ENCODE assay signal across 8 mouse cellular contexts in the genomic region with DNA sequence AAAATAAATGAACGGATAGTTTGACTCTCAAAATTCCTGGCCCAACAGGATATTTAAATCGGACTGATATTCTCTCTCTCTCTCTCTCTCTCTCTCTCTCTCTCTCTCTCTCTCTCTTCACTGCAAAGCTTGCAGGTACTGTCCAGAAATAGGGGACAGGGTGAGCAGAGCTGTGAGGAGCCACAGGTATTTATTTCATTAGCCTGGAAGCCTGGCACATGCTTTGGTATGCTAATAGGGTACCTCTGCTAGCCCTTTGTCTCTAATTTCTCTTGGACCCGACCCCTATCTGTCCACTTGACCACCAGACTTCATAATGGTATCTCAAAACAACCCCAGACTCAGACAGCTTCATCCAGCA. TPM values are rescaled to one million over a fixed set of nuclear protein-coding genes. Genes with fewer than 3 reads are reported as not detected.
DNase-seq lines count a peak whose midpoint lies in the region; ATAC-seq and TF ChIP-seq lines count a peak whose summit lies in the region.

No protein-coding gene starts in this region.

- peaks cover 6% of the 10 kb centered on the region for H3K4me1 ChIP-seq in erythroblast, embryonic 14.5 days (ENCODE audit: control insufficient read depth)
- H3K4me1 ChIP-seq in neural tube, embryonic 11.5 days (ENCODE audit: control insufficient read depth, insufficient read depth, low read length), result no peaks in the 10 kb centered on the region; the same call in 1 of the 2 replicates
- H3K4me1 ChIP-seq in limb, embryonic 14.5 days (ENCODE audit: control insufficient read depth, insufficient read depth, low read length), result peaks cover 4% of the 10 kb centered on the region; the same call in 1 of the 2 replicates
- H3K4me1 ChIP-seq in stomach, embryonic 16.5 days (ENCODE audit: control insufficient read depth, insufficient read depth, low read length), result peaks cover 3% of the 10 kb centered on the region; the same call in 1 of the 2 replicates

- peak overlapping the region; percentile 59 for H3K4me2 ChIP-seq in neural tube, embryonic 11.5 days (ENCODE audit: low read depth)
- peak overlapping the region; percentile 64 for H3K4me2 ChIP-seq in limb, embryonic 14.5 days (replicated peaks; ENCODE audit: low read depth, low read length, severe bottlenecking)
- peak overlapping the region; percentile 68 for H3K4me2 ChIP-seq in stomach, embryonic 16.5 days (ENCODE audit: low read depth, low read length)

- ATAC-seq in erythroblast, adult 5-6 weeks (replicated peaks; ENCODE audit: low FRiP score, poor library complexity, severe bottlenecking), result no peak
- no peak for ATAC-seq in neural tube, embryonic 11.5 days (ENCODE audit: insufficient read depth, low FRiP score, low TSS enrichment)
- no peak for ATAC-seq in limb, embryonic 14.5 days (ENCODE audit: low FRiP score, low read depth)
- ATAC-seq in stomach, embryonic 16.5 days (ENCODE audit: insufficient read depth, low FRiP score), result no peak
- no peak for ATAC-seq in activated CD4-positive, CD25-positive, alpha-beta regulatory T cell, adult 4 months

- H3K27ac ChIP-seq in neural tube, embryonic 11.5 days (ENCODE audit: low read depth, low read length), result no peak overlapping the region
- peak overlapping the region; percentile 77 for H3K27ac ChIP-seq in limb, embryonic 14.5 days (replicated peaks; ENCODE audit: low read depth, low read length)
- H3K27ac ChIP-seq in stomach, embryonic 16.5 days (ENCODE audit: low read length), result peak overlapping the region; percentile 67; the same call in 1 of the 2 replicates

- TF ChIP-seq POLR2A in limb, embryonic 14.5 days (IDR thresholded peaks at IDR 0.05; ENCODE audit: borderline replicate concordance, extremely low read depth, insufficient read depth, insufficient read length), result no peak

- no peaks in the 10 kb centered on the region for H3K9me3 ChIP-seq in erythroblast, embryonic 14.5 days (ENCODE audit: control insufficient read depth, low read length)
- no peaks in the 10 kb centered on the region for H3K9me3 ChIP-seq in neural tube, embryonic 11.5 days (ENCODE audit: control insufficient read depth, low read length)
- no peaks in the 10 kb centered on the region for H3K9me3 ChIP-seq in limb, embryonic 14.5 days (ENCODE audit: control insufficient read depth, low read length)
- H3K9me3 ChIP-seq in stomach, embryonic 16.5 days (replicated peaks; ENCODE audit: control insufficient read depth, low read length), result no peaks in the 10 kb centered on the region

- peak overlapping the region; percentile 53 for H3K4me3 ChIP-seq in erythroblast, embryonic 14.5 days (replicated peaks)
- peak overlapping the region; percentile 41 for H3K4me3 ChIP-seq in neural tube, embryonic 11.5 days (ENCODE audit: low read depth, low read length)
- H3K4me3 ChIP-seq in limb, embryonic 14.5 days (replicated peaks; ENCODE audit: low read length), result peak overlapping the region; percentile 51
- peak overlapping the region; percentile 55 for H3K4me3 ChIP-seq in stomach, embryonic 16.5 days (replicated peaks; ENCODE audit: low read length)

- peak overlapping the region; percentile 85 for H3K9ac ChIP-seq in neural tube, embryonic 11.5 days (ENCODE audit: low read length)
- peak overlapping the region; percentile 71 for H3K9ac ChIP-seq in limb, embryonic 14.5 days (ENCODE audit: low read depth, low read length, severe bottlenecking)
- peak overlapping the region; percentile 71 for H3K9ac ChIP-seq in stomach, embryonic 16.5 days (ENCODE audit: low read length)

- WGBS in neural tube, embryonic 11.5 days, result 42% methylated on average over 3 of the region's 3 CpGs
- 26% methylated on average over 3 of the region's 3 CpGs for WGBS in limb, embryonic 14.5 days
- 27% methylated on average over 3 of the region's 3 CpGs for WGBS in stomach, embryonic 16.5 days

- H3K36me3 ChIP-seq in erythroblast, embryonic 14.5 days (ENCODE audit: control insufficient read depth), result no peaks in the 10 kb centered on the region
- no peaks in the 10 kb centered on the region for H3K36me3 ChIP-seq in neural tube, embryonic 11.5 days (ENCODE audit: control insufficient read depth, insufficient read depth, low read length)
- H3K36me3 ChIP-seq in limb, embryonic 14.5 days (ENCODE audit: control insufficient read depth, insufficient read depth, low read length), result no peaks in the 10 kb centered on the region
- H3K36me3 ChIP-seq in stomach, embryonic 16.5 days (ENCODE audit: control insufficient read depth, insufficient read depth, low read length), result no peaks in the 10 kb centered on the region

- DNase-seq in neural tube, embryonic 11.5 days (ENCODE audit: low spot score), result no peak
- no peak for DNase-seq in neural tube, embryonic 10.5 days (ENCODE audit: extremely low spot score, low spot score)
- no peak for DNase-seq in limb, embryonic 14.5 days (ENCODE audit: low spot score)
- no peak for DNase-seq in cerebellum, postnatal 10 days

- peaks cover 10% of the 10 kb centered on the region for H3K27me3 ChIP-seq in erythroblast, embryonic 14.5 days (ENCODE audit: control insufficient read depth)
- no peaks in the 10 kb centered on the region for H3K27me3 ChIP-seq in neural tube, embryonic 11.5 days (ENCODE audit: control insufficient read depth, insufficient read depth, low read length)
- H3K27me3 ChIP-seq in limb, embryonic 14.5 days (ENCODE audit: control insufficient read depth, insufficient read depth, low read length), result no peaks in the 10 kb centered on the region
- no peaks in the 10 kb centered on the region for H3K27me3 ChIP-seq in stomach, embryonic 16.5 days (ENCODE audit: control insufficient read depth, insufficient read depth, low read length)

RNA-seq across cellular contexts. Expression of gene M6pr, which starts 11.6 kb away (rescaled TPM):
- polyA plus RNA-seq in erythroblast, embryonic 14.5 days (2012), result 0.79 and 0.87 TPM in 2 replicates
- total RNA-seq in erythroblast, adult 5-6 weeks (2015; ENCODE audit: low replicate concordance), result 53.2 and 57.5 TPM in 2 replicates
- total RNA-seq in erythroblast, adult 5-6 weeks (2017; ENCODE audit: low replicate concordance), result 71.4 and 102 TPM in 2 replicates
- 81.8 and 89.8 TPM in 2 replicates for polyA plus RNA-seq in neural tube, embryonic 11.5 days (2014; fragmentation: Nextera tagmentation; extraction: Ambion mirVana)
- polyA plus RNA-seq in limb, embryonic 14.5 days (2012; rRNA removed), result 58.9 and 62.6 TPM in 2 replicates
- 84.2 and 89.6 TPM in 2 replicates for polyA plus RNA-seq in limb, embryonic 14.5 days (2014; fragmentation: Nextera tagmentation; extraction: Ambion mirVana)
- polyA plus RNA-seq in stomach, embryonic 16.5 days (2015; fragmentation: Nextera tagmentation; extraction: Ambion mirVana), result 132 and 137 TPM in 2 replicates
- polyA plus RNA-seq in activated CD4-positive, CD25-positive, alpha-beta regulatory T cell, adult 4 months (2017; shearing (Covaris generic)), result 100 to 1,000 TPM; 227 to 271 TPM

RNA-seq across cellular contexts. Expression of gene Klrg1, which starts 14.2 kb away (rescaled TPM):
- not detected in 2 replicates for polyA plus RNA-seq in erythroblast, embryonic 14.5 days (2012)
- 0.77 TPM in 1 of 2 replicates, not detected in the other for total RNA-seq in erythroblast, adult 5-6 weeks (2015; ENCODE audit: low replicate concordance)
- not detected in 2 replicates for total RNA-seq in erythroblast, adult 5-6 weeks (2017; ENCODE audit: low replicate concordance)
- 0.23 TPM in 1 of 2 replicates, not detected in the other for polyA plus RNA-seq in neural tube, embryonic 11.5 days (2014; fragmentation: Nextera tagmentation; extraction: Ambion mirVana)
- 0.05 and 0.12 TPM in 2 replicates for polyA plus RNA-seq in limb, embryonic 14.5 days (2012; rRNA removed)
- 0.28 TPM in 1 of 2 replicates, not detected in the other for polyA plus RNA-seq in limb, embryonic 14.5 days (2014; fragmentation: Nextera tagmentation; extraction: Ambion mirVana)
- polyA plus RNA-seq in stomach, embryonic 16.5 days (2015; fragmentation: Nextera tagmentation; extraction: Ambion mirVana), result 0.21 TPM in 1 of 2 replicates, not detected in the other
- polyA plus RNA-seq in activated CD4-positive, CD25-positive, alpha-beta regulatory T cell, adult 4 months (2017; shearing (Covaris generic)), result 10 to 100 TPM; 32.4 to 41.6 TPM

RNA-seq across cellular contexts. Expression of gene Phc1, which starts 43.5 kb away (rescaled TPM):
- 0.20 and 0.24 TPM in 2 replicates for polyA plus RNA-seq in erythroblast, embryonic 14.5 days (2012)
- total RNA-seq in erythroblast, adult 5-6 weeks (2015; ENCODE audit: low replicate concordance), result 1.7 and 15.9 TPM in 2 replicates
- 0.34 and 1.5 TPM in 2 replicates for total RNA-seq in erythroblast, adult 5-6 weeks (2017; ENCODE audit: low replicate concordance)
- 36.2 and 42.7 TPM in 2 replicates for polyA plus RNA-seq in neural tube, embryonic 11.5 days (2014; fragmentation: Nextera tagmentation; extraction: Ambion mirVana)
- polyA plus RNA-seq in limb, embryonic 14.5 days (2012; rRNA removed), result 57.3 and 78.6 TPM in 2 replicates
- 24.5 and 27.8 TPM in 2 replicates for polyA plus RNA-seq in limb, embryonic 14.5 days (2014; fragmentation: Nextera tagmentation; extraction: Ambion mirVana)
- 10.3 and 11.0 TPM in 2 replicates for polyA plus RNA-seq in stomach, embryonic 16.5 days (2015; fragmentation: Nextera tagmentation; extraction: Ambion mirVana)
- 1 to 10 TPM; 4.9 to 7.7 TPM for polyA plus RNA-seq in activated CD4-positive, CD25-positive, alpha-beta regulatory T cell, adult 4 months (2017; shearing (Covaris generic))

Comparison
In these comparisons a context has a peak if more than half of its experiments do, and no peak if none do; other contexts are left out.
1. RNA of gene M6pr, which starts 11.6 kb away (polyA plus RNA-seq): 227 to 271 TPM in activated CD4-positive, CD25-positive, alpha-beta regulatory T cell, adult 4 months, 132 to 137 TPM in stomach, embryonic 16.5 days, 81.8 to 89.8 TPM in neural tube, embryonic 11.5 days and 58.9 to 89.6 TPM in limb, embryonic 14.5 days; 0.79 to 0.87 TPM in erythroblast, embryonic 14.5 days; every median in the first group is over 10 times any median in the second.
2. RNA of gene Klrg1, which starts 14.2 kb away (polyA plus RNA-seq): 32.4 to 41.6 TPM in activated CD4-positive, CD25-positive, alpha-beta regulatory T cell, adult 4 months; 0.05 to 0.28 TPM in limb, embryonic 14.5 days, not detected in erythroblast, embryonic 14.5 days, 0.23 TPM in neural tube, embryonic 11.5 days and 0.21 TPM in stomach, embryonic 16.5 days; every median in the first group is over 10 times any median in the second.
3. Peak in every context shown above with its lines, with median percentiles within 50 percentile points of each other: H3K4me3 ChIP-seq, H3K4me2 ChIP-seq and H3K9ac ChIP-seq.